Mouse (Mus musculus) stomach, embryonic 14.5 days (tissue): Measurements from ENCODE around the gene Olfr609. TPM values are rescaled to one million over a fixed set of nuclear protein-coding genes. Genes with fewer than 3 reads are reported as not detected.

ENCODE experiments used
- polyA plus RNA-seq: library from polyadenylated mRNA; unstranded; fragments of >200 nt; fragmentation: Nextera tagmentation; extraction: Ambion mirVana; gene quantifications from 2 replicates; pipeline ENCODE4 v1.2.1, GENCODE M21; 2014

The Olfr609 gene
- polyA plus RNA-seq, 1 experiment from 2014 or later, result not detected

Other genes with a start within 250 kb of the Olfr609 start
- not detected in 2 replicates for gene Usp17ld, start 245.6 kb downstream of the Olfr609 start, polyA plus RNA-seq
- not detected in 2 replicates for gene Olfr596, start 192.4 kb downstream of the Olfr609 start, polyA plus RNA-seq
- not detected in 2 replicates for gene Olfr597, start 181.7 kb downstream of the Olfr609 start, polyA plus RNA-seq
- gene Olfr598, start 174.5 kb downstream of the Olfr609 start, polyA plus RNA-seq, result not detected in 2 replicates
- not detected in 2 replicates for gene Olfr599, start 162.1 kb downstream of the Olfr609 start, polyA plus RNA-seq
- gene Olfr600, start 148.4 kb downstream of the Olfr609 start, polyA plus RNA-seq, result not detected in 2 replicates
- gene Olfr601, start 135.4 kb downstream of the Olfr609 start, polyA plus RNA-seq, result not detected in 2 replicates
- not detected in 2 replicates for gene Olfr603, start 111.9 kb downstream of the Olfr609 start, polyA plus RNA-seq
- gene Usp17lc, start 83.0 kb downstream of the Olfr609 start, polyA plus RNA-seq, result not detected in 2 replicates
- gene Olfr605, start 52.6 kb downstream of the Olfr609 start, polyA plus RNA-seq, result not detected in 2 replicates
- gene Olfr606, start 49.0 kb downstream of the Olfr609 start, polyA plus RNA-seq, result not detected in 2 replicates
- not detected in 2 replicates for gene Olfr607, start 33.9 kb downstream of the Olfr609 start, polyA plus RNA-seq
- gene Olfr608, start 28.2 kb downstream of the Olfr609 start, polyA plus RNA-seq, result not detected in 2 replicates
- gene Olfr610, start 14.1 kb upstream of the Olfr609 start, polyA plus RNA-seq, result not detected in 2 replicates
- gene Olfr611, start 22.8 kb upstream of the Olfr609 start, polyA plus RNA-seq, result not detected in 2 replicates
- not detected in 2 replicates for gene Olfr612, start 44.7 kb upstream of the Olfr609 start, polyA plus RNA-seq
- not detected in 2 replicates for gene Olfr613, start 50.0 kb upstream of the Olfr609 start, polyA plus RNA-seq
- not detected in 2 replicates for gene Olfr615, start 58.0 kb upstream of the Olfr609 start, polyA plus RNA-seq
- not detected in 2 replicates for gene Olfr616, start 71.1 kb upstream of the Olfr609 start, polyA plus RNA-seq
- not detected in 2 replicates for gene Olfr617, start 75.0 kb upstream of the Olfr609 start, polyA plus RNA-seq
- not detected in 2 replicates for gene Olfr618, start 92.0 kb upstream of the Olfr609 start, polyA plus RNA-seq
- not detected in 2 replicates for gene Olfr619, start 102.5 kb upstream of the Olfr609 start, polyA plus RNA-seq
- not detected in 2 replicates for gene Olfr620, start 114.5 kb upstream of the Olfr609 start, polyA plus RNA-seq
- not detected in 2 replicates for gene Olfr622, start 144.6 kb upstream of the Olfr609 start, polyA plus RNA-seq
- not detected in 2 replicates for gene Olfr623, start 165.6 kb upstream of the Olfr609 start, polyA plus RNA-seq
- 0.04 TPM in 1 of 2 replicates, not detected in the other for gene Olfr624, start 173.1 kb upstream of the Olfr609 start, polyA plus RNA-seq
- gene Olfr625-ps1, start 184.7 kb upstream of the Olfr609 start, polyA plus RNA-seq, result not detected in 2 replicates
- not detected in 2 replicates for gene Olfr243, start 216.6 kb upstream of the Olfr609 start, polyA plus RNA-seq
- gene Olfr628, start 232.3 kb upstream of the Olfr609 start, polyA plus RNA-seq, result not detected in 2 replicates
- not detected in 2 replicates for gene Olfr629, start 246.9 kb upstream of the Olfr609 start, polyA plus RNA-seq